Mouse (Mus musculus): ENCODE measurements around the gene Ifi203. TPM values are rescaled to one million over a fixed set of nuclear protein-coding genes. Genes with fewer than 3 reads are reported as not detected.
"Not testable (repeated sequence)": the region's sequence is repeated elsewhere in the genome, so short reads cannot be mapped to it uniquely, and the experiment has no call there.

Gene Ifi203
- polyA plus RNA-seq, 1 experiment from 2014 or later = 1.4 TPM

GRCm38 (mm10) chr1:173911808-173912464 is 30.5 kb downstream of the Ifi203 start:
- no peaks in the 10 kb centered on the region for H3K4me1 ChIP-seq (replicated peaks; ENCODE audit: control insufficient read depth, insufficient read depth, low read length)
- no peak overlapping the region for H3K4me3 ChIP-seq (ENCODE audit: low read length)
- no peak overlapping the region for H3K27ac ChIP-seq (ENCODE audit: low read length)
- no peaks in the 10 kb centered on the region for H3K36me3 ChIP-seq (ENCODE audit: control insufficient read depth, insufficient read depth, low read length)
- 82% methylated on average over 2 of the region's 2 CpGs for WGBS
- no peak for ATAC-seq (ENCODE audit: low read depth)
- H3K27me3 ChIP-seq (ENCODE audit: control insufficient read depth, insufficient read depth, low read depth, low read length) = no peaks in the 10 kb centered on the region
- H3K9me3 ChIP-seq (ENCODE audit: control insufficient read depth, low read length) = no peaks in the 10 kb centered on the region
- no peak overlapping the region for H3K9ac ChIP-seq (ENCODE audit: low read length)
- no peak overlapping the region for H3K4me2 ChIP-seq (ENCODE audit: low read depth, low read length)

GRCm38 (mm10) chr1:173908390-173908789 is 34.1 kb downstream of the Ifi203 start:
- H3K4me3 ChIP-seq (ENCODE audit: low read length); H3K27me3 ChIP-seq (ENCODE audit: control insufficient read depth, insufficient read depth, low read depth, low read length); H3K9ac ChIP-seq (ENCODE audit: low read length); H3K4me1 ChIP-seq (replicated peaks; ENCODE audit: control insufficient read depth, insufficient read depth, low read length); H3K4me2 ChIP-seq (ENCODE audit: low read depth, low read length); H3K9me3 ChIP-seq (ENCODE audit: control insufficient read depth, low read length); ATAC-seq (ENCODE audit: low read depth); H3K36me3 ChIP-seq (ENCODE audit: control insufficient read depth, insufficient read depth, low read length); H3K27ac ChIP-seq (ENCODE audit: low read length): not testable (repeated sequence)

GRCm38 (mm10) chr1:173905885-173906284 is 36.6 kb downstream of the Ifi203 start:
- H3K4me1 ChIP-seq (replicated peaks; ENCODE audit: control insufficient read depth, insufficient read depth, low read length); H3K9ac ChIP-seq (ENCODE audit: low read length); H3K27ac ChIP-seq (ENCODE audit: low read length); H3K36me3 ChIP-seq (ENCODE audit: control insufficient read depth, insufficient read depth, low read length); H3K9me3 ChIP-seq (ENCODE audit: control insufficient read depth, low read length); H3K27me3 ChIP-seq (ENCODE audit: control insufficient read depth, insufficient read depth, low read depth, low read length); H3K4me3 ChIP-seq (ENCODE audit: low read length); ATAC-seq (ENCODE audit: low read depth); H3K4me2 ChIP-seq (ENCODE audit: low read depth, low read length): not testable (repeated sequence)
- 84% methylated on average over 4 of the region's 4 CpGs for WGBS

- H3K4me1 ChIP-seq (replicated peaks; ENCODE audit: control insufficient read depth, insufficient read depth, low read length); H3K27ac ChIP-seq (ENCODE audit: low read length); H3K36me3 ChIP-seq (ENCODE audit: control insufficient read depth, insufficient read depth, low read length); H3K4me2 ChIP-seq (ENCODE audit: low read depth, low read length); ATAC-seq (ENCODE audit: low read depth); H3K4me3 ChIP-seq (ENCODE audit: low read length); H3K27me3 ChIP-seq (ENCODE audit: control insufficient read depth, insufficient read depth, low read depth, low read length); H3K9ac ChIP-seq (ENCODE audit: low read length); H3K9me3 ChIP-seq (ENCODE audit: control insufficient read depth, low read length): not testable (repeated sequence)
Observed at GRCm38 (mm10) chr1:173889741-173890140, 52.7 kb downstream of the Ifi203 start.

- not testable (repeated sequence) for H3K9ac ChIP-seq (ENCODE audit: low read length); H3K9me3 ChIP-seq (ENCODE audit: control insufficient read depth, low read length); H3K4me2 ChIP-seq (ENCODE audit: low read depth, low read length); ATAC-seq (ENCODE audit: low read depth); H3K27me3 ChIP-seq (ENCODE audit: control insufficient read depth, insufficient read depth, low read depth, low read length); H3K4me3 ChIP-seq (ENCODE audit: low read length); H3K27ac ChIP-seq (ENCODE audit: low read length); H3K36me3 ChIP-seq (ENCODE audit: control insufficient read depth, insufficient read depth, low read length); H3K4me1 ChIP-seq (replicated peaks; ENCODE audit: control insufficient read depth, insufficient read depth, low read length)
- 83% methylated on average over 1 of the region's 2 CpGs for WGBS
Observed at GRCm38 (mm10) chr1:173887026-173887787, 55.3 kb downstream of the Ifi203 start.

- not testable (repeated sequence) for H3K27me3 ChIP-seq (ENCODE audit: control insufficient read depth, insufficient read depth, low read depth, low read length); H3K9me3 ChIP-seq (ENCODE audit: control insufficient read depth, low read length); H3K4me3 ChIP-seq (ENCODE audit: low read length); H3K4me1 ChIP-seq (replicated peaks; ENCODE audit: control insufficient read depth, insufficient read depth, low read length); ATAC-seq (ENCODE audit: low read depth); H3K9ac ChIP-seq (ENCODE audit: low read length); H3K36me3 ChIP-seq (ENCODE audit: control insufficient read depth, insufficient read depth, low read length); H3K4me2 ChIP-seq (ENCODE audit: low read depth, low read length); H3K27ac ChIP-seq (ENCODE audit: low read length)
- WGBS = 56% methylated on average over 3 of the region's 3 CpGs
Observed at GRCm38 (mm10) chr1:173880004-173880666, 62.3 kb downstream of the Ifi203 start.

GRCm38 (mm10) chr1:173879225-173879987 is 63.1 kb downstream of the Ifi203 start:
- H3K4me3 ChIP-seq (ENCODE audit: low read length); H3K27me3 ChIP-seq (ENCODE audit: control insufficient read depth, insufficient read depth, low read depth, low read length); H3K4me2 ChIP-seq (ENCODE audit: low read depth, low read length); ATAC-seq (ENCODE audit: low read depth); H3K27ac ChIP-seq (ENCODE audit: low read length); H3K9me3 ChIP-seq (ENCODE audit: control insufficient read depth, low read length); H3K9ac ChIP-seq (ENCODE audit: low read length); H3K4me1 ChIP-seq (replicated peaks; ENCODE audit: control insufficient read depth, insufficient read depth, low read length); H3K36me3 ChIP-seq (ENCODE audit: control insufficient read depth, insufficient read depth, low read length): not testable (repeated sequence)
- 61% methylated on average over 5 of the region's 5 CpGs for WGBS

- H3K4me2 ChIP-seq (ENCODE audit: low read depth, low read length); H3K9me3 ChIP-seq (ENCODE audit: control insufficient read depth, low read length); H3K4me1 ChIP-seq (replicated peaks; ENCODE audit: control insufficient read depth, insufficient read depth, low read length); H3K4me3 ChIP-seq (ENCODE audit: low read length); H3K9ac ChIP-seq (ENCODE audit: low read length); H3K27me3 ChIP-seq (ENCODE audit: control insufficient read depth, insufficient read depth, low read depth, low read length); H3K36me3 ChIP-seq (ENCODE audit: control insufficient read depth, insufficient read depth, low read length); H3K27ac ChIP-seq (ENCODE audit: low read length); ATAC-seq (ENCODE audit: low read depth): not testable (repeated sequence)
- WGBS = 82% methylated on average over 6 of the region's 6 CpGs
Observed at GRCm38 (mm10) chr1:173878264-173878663, 64.2 kb downstream of the Ifi203 start.

- 74% methylated on average over 1 of the region's 1 CpGs for WGBS
- not testable (repeated sequence) for H3K27me3 ChIP-seq (ENCODE audit: control insufficient read depth, insufficient read depth, low read depth, low read length); H3K27ac ChIP-seq (ENCODE audit: low read length); H3K36me3 ChIP-seq (ENCODE audit: control insufficient read depth, insufficient read depth, low read length); ATAC-seq (ENCODE audit: low read depth); H3K9ac ChIP-seq (ENCODE audit: low read length); H3K9me3 ChIP-seq (ENCODE audit: control insufficient read depth, low read length); H3K4me3 ChIP-seq (ENCODE audit: low read length); H3K4me1 ChIP-seq (replicated peaks; ENCODE audit: control insufficient read depth, insufficient read depth, low read length); H3K4me2 ChIP-seq (ENCODE audit: low read depth, low read length)
Observed at GRCm38 (mm10) chr1:173877125-173877524, 65.3 kb downstream of the Ifi203 start.
